15 mouse cellular contexts compared by ENCODE assay signal in the genomic region with DNA sequence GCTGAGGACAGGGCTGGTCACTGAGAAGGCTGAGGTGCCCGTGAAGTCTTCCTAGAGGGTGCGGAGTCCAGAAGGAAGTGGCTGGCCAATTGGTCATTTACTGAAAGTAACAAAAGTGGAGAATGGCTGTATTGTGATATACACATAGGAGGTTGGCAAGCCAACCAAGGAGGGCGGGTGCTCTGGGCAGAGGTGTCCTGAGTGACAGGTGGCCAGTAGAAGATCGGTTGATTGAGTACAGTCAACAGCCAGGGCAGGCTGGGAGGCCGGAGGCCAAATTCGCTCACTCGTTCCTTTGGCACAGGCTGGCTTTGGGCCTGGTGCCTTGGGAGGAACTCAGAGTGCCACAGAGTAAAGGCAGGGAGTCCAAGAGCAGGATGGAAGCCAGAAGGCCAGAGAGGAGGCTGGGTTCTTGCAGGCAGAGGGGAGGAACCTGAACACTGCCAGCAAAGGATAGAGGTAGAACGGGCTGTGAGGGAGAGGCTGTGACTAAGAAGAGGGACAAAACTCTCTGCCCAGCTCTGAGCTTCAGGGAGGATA.
DNase-seq lines count a peak whose midpoint lies in the region; ATAC-seq and TF ChIP-seq lines count a peak whose summit lies in the region.
"Had no signal": no experiment of that assay in that cellular context is flagged by ENCODE, and none has a peak within 500 bp of the region (broad histone marks: within the 10 kb centered on the region; RNA-seq: fewer than 3 reads in every experiment).

No protein-coding gene starts in this region.

- H3K27ac ChIP-seq in forebrain, postnatal 0 days (ENCODE audit: low read depth, low read length), result peak overlapping the region; percentile 15; the same call in 1 of the 2 replicates
- no peak overlapping the region for H3K27ac ChIP-seq in forebrain, embryonic 14.5 days (ENCODE audit: low read depth, low read length)
- H3K27ac ChIP-seq in midbrain, embryonic 15.5 days, result 0 out of 2 replicates have a peak overlapping the region, but pooled peaks have one; percentile 48
- H3K27ac ChIP-seq in midbrain, embryonic 13.5 days, result no peak overlapping the region
- no peak overlapping the region for H3K27ac ChIP-seq in cerebellum, adult 2 months (ENCODE audit: insufficient read depth, low read length)
- H3K27ac ChIP-seq in neural tube, embryonic 15.5 days (replicated peaks), result no peak overlapping the region
- H3K27ac ChIP-seq: forebrain, embryonic 10.5 days; heart, embryonic 15.5 days; hindbrain, embryonic 14.5 days; limb, embryonic 12.5 days had no signal

- no peak overlapping the region for H3K9ac ChIP-seq in forebrain, postnatal 0 days
- no peak overlapping the region for H3K9ac ChIP-seq in forebrain, embryonic 14.5 days (ENCODE audit: low read length)
- no peak overlapping the region for H3K9ac ChIP-seq in midbrain, embryonic 15.5 days
- no peak overlapping the region for H3K9ac ChIP-seq in midbrain, embryonic 13.5 days (replicated peaks)
- H3K9ac ChIP-seq in neural tube, embryonic 15.5 days (replicated peaks), result no peak overlapping the region
- H3K9ac ChIP-seq: heart, embryonic 15.5 days; hindbrain, embryonic 14.5 days; limb, embryonic 12.5 days had no signal

- intact Hi-C loops in gastrocnemius, postnatal 14 days (cut with DNase I; ENCODE audit: low total_unique reads), result no loop called here

- no peaks in the 10 kb centered on the region for H3K36me3 ChIP-seq in forebrain, postnatal 0 days (ENCODE audit: insufficient read depth)
- H3K36me3 ChIP-seq in forebrain, embryonic 14.5 days (ENCODE audit: control insufficient read depth, insufficient read depth, low read length), result no peaks in the 10 kb centered on the region
- no peaks in the 10 kb centered on the region for H3K36me3 ChIP-seq in midbrain, embryonic 15.5 days (replicated peaks)
- no peaks in the 10 kb centered on the region for H3K36me3 ChIP-seq in midbrain, embryonic 13.5 days
- no peaks in the 10 kb centered on the region for H3K36me3 ChIP-seq in neural tube, embryonic 15.5 days
- H3K36me3 ChIP-seq: forebrain, embryonic 10.5 days; heart, embryonic 15.5 days; limb, embryonic 12.5 days had no signal

- no peak for TF ChIP-seq POLR2A in cerebellum, adult 2 months (IDR thresholded peaks at IDR 0.05; ENCODE audit: borderline replicate concordance, insufficient read depth, low read length)

- 64% methylated on average over 8 of the region's 8 CpGs for WGBS in forebrain, postnatal 0 days
- WGBS in forebrain, embryonic 14.5 days, result 94% methylated on average over 8 of the region's 8 CpGs
- 87% methylated on average over 8 of the region's 8 CpGs for WGBS in midbrain, embryonic 15.5 days
- 94% methylated on average over 8 of the region's 8 CpGs for WGBS in midbrain, embryonic 13.5 days
- 24% methylated on average over 8 of the region's 8 CpGs for WGBS in cerebellum, adult 2 months
- WGBS in neural tube, embryonic 15.5 days, result 90% methylated on average over 8 of the region's 8 CpGs

- peak; percentile 58 for DNase-seq in forebrain, postnatal 0 days
- no peak for DNase-seq in forebrain, embryonic 14.5 days (ENCODE audit: low spot score)
- peak; percentile 74 to 84 for DNase-seq in cerebellum, adult 2 months
- peak; percentile 46 for DNase-seq in gastrocnemius, postnatal 14 days
- no peak for DNase-seq in kidney, postnatal 25 days
- DNase-seq: kidney, adult 9 months; lung, postnatal 4 days; right cerebral cortex, postnatal 14 days had no signal

- ATAC-seq in forebrain, postnatal 0 days, result peak; percentile 38
- ATAC-seq in forebrain, embryonic 14.5 days, result no peak
- no peak for ATAC-seq in midbrain, embryonic 15.5 days (replicated peaks)
- ATAC-seq in midbrain, embryonic 13.5 days, result no peak
- no peak for ATAC-seq in neural tube, embryonic 15.5 days (ENCODE audit: low FRiP score)

- no peak for TF ChIP-seq CTCF in forebrain, postnatal 0 days (IDR thresholded peaks at IDR 0.05; ENCODE audit: low read depth)
- TF ChIP-seq CTCF in cerebellum, adult 2 months (IDR thresholded peaks at IDR 0.05; ENCODE audit: borderline replicate concordance, insufficient read depth, low read depth, low read length), result no peak

- H3K4me1 ChIP-seq in forebrain, postnatal 0 days (ENCODE audit: insufficient read depth), result peaks cover 8% of the 10 kb centered on the region; the same call in 1 of the 2 replicates
- no peaks in the 10 kb centered on the region for H3K4me1 ChIP-seq in forebrain, embryonic 14.5 days (ENCODE audit: control insufficient read depth, insufficient read depth, low read length)
- peaks cover 14% of the 10 kb centered on the region for H3K4me1 ChIP-seq in midbrain, embryonic 15.5 days
- H3K4me1 ChIP-seq in midbrain, embryonic 13.5 days (replicated peaks), result peaks cover 10% of the 10 kb centered on the region; the same call in 1 of the 2 replicates
- peaks cover 19% of the 10 kb centered on the region for H3K4me1 ChIP-seq in cerebellum, adult 2 months (ENCODE audit: control insufficient read depth, insufficient read depth, low read length)
- H3K4me1 ChIP-seq in neural tube, embryonic 15.5 days, result peaks cover 7% of the 10 kb centered on the region; the same call in 1 of the 2 replicates
- H3K4me1 ChIP-seq: heart, embryonic 15.5 days; limb, embryonic 12.5 days had no signal

- H3K4me2 ChIP-seq in forebrain, postnatal 0 days (ENCODE audit: low read depth), result no peak overlapping the region
- no peak overlapping the region for H3K4me2 ChIP-seq in forebrain, embryonic 14.5 days (ENCODE audit: low read length)
- H3K4me2 ChIP-seq in midbrain, embryonic 15.5 days, result no peak overlapping the region
- H3K4me2 ChIP-seq in midbrain, embryonic 13.5 days (replicated peaks), result no peak overlapping the region
- no peak overlapping the region for H3K4me2 ChIP-seq in neural tube, embryonic 15.5 days
- H3K4me2 ChIP-seq: heart, embryonic 15.5 days; hindbrain, embryonic 14.5 days; limb, embryonic 12.5 days had no signal

- H3K27me3 ChIP-seq in forebrain, postnatal 0 days (ENCODE audit: insufficient read depth, low read length), result no peaks in the 10 kb centered on the region
- H3K27me3 ChIP-seq in forebrain, embryonic 14.5 days (replicated peaks; ENCODE audit: control insufficient read depth, insufficient read depth, low read length), result no peaks in the 10 kb centered on the region
- no peaks in the 10 kb centered on the region for H3K27me3 ChIP-seq in midbrain, embryonic 15.5 days (replicated peaks)
- H3K27me3 ChIP-seq in midbrain, embryonic 13.5 days, result no peaks in the 10 kb centered on the region
- no peaks in the 10 kb centered on the region for H3K27me3 ChIP-seq in cerebellum, adult 2 months (ENCODE audit: control insufficient read depth, insufficient read depth, low read length)
- H3K27me3 ChIP-seq in neural tube, embryonic 15.5 days (replicated peaks), result no peaks in the 10 kb centered on the region
- H3K27me3 ChIP-seq: heart, embryonic 15.5 days; limb, embryonic 12.5 days had no signal

- no peak overlapping the region for H3K4me3 ChIP-seq in forebrain, postnatal 0 days (ENCODE audit: low read depth, low read length)
- no peak overlapping the region for H3K4me3 ChIP-seq in forebrain, embryonic 14.5 days (ENCODE audit: low read depth, low read length)
- H3K4me3 ChIP-seq in midbrain, embryonic 15.5 days, result no peak overlapping the region
- no peak overlapping the region for H3K4me3 ChIP-seq in midbrain, embryonic 13.5 days (replicated peaks)
- H3K4me3 ChIP-seq in cerebellum, adult 2 months (replicated peaks; ENCODE audit: insufficient read depth, low read depth, low read length), result no peak overlapping the region
- no peak overlapping the region for H3K4me3 ChIP-seq in neural tube, embryonic 15.5 days (replicated peaks)
- H3K4me3 ChIP-seq: forebrain, embryonic 10.5 days; heart, embryonic 15.5 days; limb, embryonic 12.5 days had no signal

- no peaks in the 10 kb centered on the region for H3K9me3 ChIP-seq in forebrain, postnatal 0 days (ENCODE audit: low read length)
- H3K9me3 ChIP-seq in forebrain, embryonic 14.5 days (replicated peaks; ENCODE audit: control insufficient read depth, low read length), result no peaks in the 10 kb centered on the region
- H3K9me3 ChIP-seq in midbrain, embryonic 15.5 days, result no peaks in the 10 kb centered on the region
- H3K9me3 ChIP-seq in midbrain, embryonic 13.5 days, result no peaks in the 10 kb centered on the region
- H3K9me3 ChIP-seq in neural tube, embryonic 15.5 days (replicated peaks), result no peaks in the 10 kb centered on the region
- H3K9me3 ChIP-seq: forebrain, embryonic 10.5 days; heart, embryonic 15.5 days; limb, embryonic 12.5 days had no signal

Comparison
In these comparisons a context has a peak if more than half of its experiments do, and no peak if none do; other contexts are left out.
1. DNase-seq: peak in forebrain, postnatal 0 days (single experiment), cerebellum, adult 2 months (2 of 2) and gastrocnemius, postnatal 14 days (single experiment); none in forebrain, embryonic 14.5 days (single experiment) and kidney, postnatal 25 days (0 of 2).
2. H3K27ac ChIP-seq: peak in forebrain, postnatal 0 days (single experiment) and midbrain, embryonic 15.5 days (single experiment); none in forebrain, embryonic 14.5 days (single experiment), midbrain, embryonic 13.5 days (single experiment), cerebellum, adult 2 months (single experiment) and neural tube, embryonic 15.5 days (single experiment).